Comparison of ENCODE assay signal across 8 mouse cellular contexts in the genomic region with DNA sequence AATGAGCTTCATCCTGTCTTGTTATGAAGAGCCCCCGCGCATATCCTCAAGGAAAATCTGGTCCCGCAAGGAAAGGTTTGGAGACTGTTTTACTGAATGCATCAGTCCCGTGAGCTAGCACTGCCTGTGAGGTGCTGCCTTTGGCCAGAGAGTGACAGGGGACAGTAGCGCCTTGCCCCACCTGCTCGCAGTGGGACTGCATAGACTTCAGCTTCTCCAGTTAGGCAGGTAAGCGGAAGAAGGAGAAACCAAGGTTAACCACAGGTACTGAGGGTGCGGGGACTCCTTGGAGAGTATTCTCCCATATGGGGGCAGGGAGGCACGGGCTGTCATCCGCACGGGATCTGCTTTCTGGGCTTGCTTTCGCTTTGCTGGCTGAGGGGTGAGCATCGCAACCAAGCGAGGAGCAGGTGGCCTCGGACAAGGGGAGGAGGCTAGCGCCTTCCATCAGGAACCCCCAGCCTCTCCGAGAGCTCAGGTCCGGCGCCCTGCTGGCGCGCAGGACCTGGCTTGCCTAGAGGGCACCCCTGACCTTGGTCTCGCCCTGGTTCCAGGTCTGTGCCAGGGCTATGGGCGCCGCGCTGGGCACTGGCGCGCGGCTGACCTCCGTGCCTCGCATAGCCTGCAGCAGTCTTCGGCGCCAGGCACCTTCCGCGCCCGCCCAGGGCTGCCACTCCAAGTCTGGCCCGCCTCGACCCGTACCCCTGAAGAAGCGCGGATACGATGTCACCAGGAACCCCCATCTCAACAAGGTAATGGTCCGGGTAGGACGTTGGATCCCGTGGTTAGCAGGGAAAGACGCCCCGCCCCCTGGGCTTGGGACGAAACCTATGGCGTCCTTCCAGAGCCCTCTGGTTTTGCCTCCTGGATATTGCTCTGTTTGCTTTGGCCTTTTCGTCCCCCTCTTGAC. TPM values are rescaled to one million over a fixed set of nuclear protein-coding genes. Genes with fewer than 3 reads are reported as not detected.
A peak's percentile ranks its signal among the peaks of the same experiment; 100 is the strongest.
DNase-seq lines count a peak whose midpoint lies in the region; ATAC-seq and TF ChIP-seq lines count a peak whose summit lies in the region.

A gene (plus strand): TSS at position 51 of the 910 bp plus-strand sequence.

- TF ChIP-seq EP300 in heart, adult 2 months (IDR thresholded peaks at IDR 0.05; ENCODE audit: insufficient read depth, low read depth, low read length), result no peak

- 8% methylated on average over 49 of the region's 49 CpGs for WGBS in thymus, adult 2 months
- WGBS in embryonic facial prominence, embryonic 13.5 days, result 5% methylated on average over 49 of the region's 49 CpGs
- 6% methylated on average over 49 of the region's 49 CpGs for WGBS in heart, adult 2 months
- 4% methylated on average over 49 of the region's 49 CpGs for WGBS in kidney, adult 2 months
- WGBS in limb, embryonic 10.5 days, result 7% methylated on average over 49 of the region's 49 CpGs
- whole genome bisulfite sequencing in midbrain, embryonic 12.5 days, result 6% methylated on average over 49 of the region's 49 CpGs
- 5% methylated on average over 49 of the region's 49 CpGs for WGBS in stomach, embryonic 15.5 days

- intact Hi-C loops in heart, adult 2 months (cut with DNase I), result loop anchor here (5.0 kb wide), 2 partner anchors 70 to 115 kb away; no protein-coding TSS in a partner anchor

- no peak for TF ChIP-seq CTCF in thymus, adult 2 months (IDR thresholded peaks at IDR 0.05; ENCODE audit: borderline replicate concordance, control insufficient read depth, extremely low read depth, insufficient read depth, low read length, poor library complexity)
- no peak for TF ChIP-seq CTCF in heart, adult 2 months (IDR thresholded peaks at IDR 0.05)
- TF ChIP-seq CTCF in kidney, adult 2 months (conservative IDR thresholded peaks at IDR 0.05; ENCODE audit: insufficient read depth, insufficient read length, low read depth, low read length), result no peak

- peak; percentile 43 for ATAC-seq in embryonic facial prominence, embryonic 13.5 days (ENCODE audit: insufficient number of reproducible peaks, insufficient read depth, low FRiP score, low TSS enrichment, low read depth)
- ATAC-seq in midbrain, embryonic 12.5 days (ENCODE audit: low FRiP score, low read depth), result peak; percentile 85
- ATAC-seq in stomach, embryonic 15.5 days (ENCODE audit: insufficient read depth, low FRiP score, low read depth), result peak; percentile 72

- no peaks in the 10 kb centered on the region for H3K9me3 ChIP-seq in embryonic facial prominence, embryonic 13.5 days
- H3K9me3 ChIP-seq in limb, embryonic 10.5 days (replicated peaks), result no peaks in the 10 kb centered on the region
- no peaks in the 10 kb centered on the region for H3K9me3 ChIP-seq in midbrain, embryonic 12.5 days
- H3K9me3 ChIP-seq in stomach, embryonic 15.5 days, result no peaks in the 10 kb centered on the region

- H3K36me3 ChIP-seq in thymus, adult 2 months (ENCODE audit: control insufficient read depth, insufficient read depth, low read length), result no peaks in the 10 kb centered on the region
- H3K36me3 ChIP-seq in embryonic facial prominence, embryonic 13.5 days, result no peaks in the 10 kb centered on the region
- H3K36me3 ChIP-seq in heart, adult 2 months (ENCODE audit: control insufficient read depth, insufficient read depth, low read length), result no peaks in the 10 kb centered on the region
- no peaks in the 10 kb centered on the region for H3K36me3 ChIP-seq in kidney, adult 2 months (ENCODE audit: control insufficient read depth, insufficient read depth, low read length)
- no peaks in the 10 kb centered on the region for H3K36me3 ChIP-seq in limb, embryonic 10.5 days
- no peaks in the 10 kb centered on the region for H3K36me3 ChIP-seq in midbrain, embryonic 12.5 days
- no peaks in the 10 kb centered on the region for H3K36me3 ChIP-seq in stomach, embryonic 15.5 days

- peak within 1 kb of the TSS; percentile 42 for H3K4me3 ChIP-seq in thymus, adult 2 months (ENCODE audit: control insufficient read depth, insufficient read depth, low read length)
- peak within 1 kb of the TSS; percentile 67 for H3K4me3 ChIP-seq in embryonic facial prominence, embryonic 13.5 days
- H3K4me3 ChIP-seq in heart, adult 2 months, result peak within 1 kb of the TSS; percentile 75
- peak within 1 kb of the TSS; percentile 58 for H3K4me3 ChIP-seq in kidney, adult 2 months (ENCODE audit: insufficient read depth, low read depth, low read length)
- H3K4me3 ChIP-seq in limb, embryonic 10.5 days, result peak within 1 kb of the TSS; percentile 69
- H3K4me3 ChIP-seq in midbrain, embryonic 12.5 days, result peak within 1 kb of the TSS; percentile 68
- H3K4me3 ChIP-seq in stomach, embryonic 15.5 days (replicated peaks), result peak within 1 kb of the TSS; percentile 57

- TF ChIP-seq POLR2A in thymus, adult 2 months (IDR thresholded peaks at IDR 0.05; ENCODE audit: control insufficient read depth, extremely low read depth, insufficient read depth, low read length, poor library complexity), result no peak
- peak; percentile 59 for TF ChIP-seq POLR2A in heart, adult 2 months (IDR thresholded peaks at IDR 0.05; ENCODE audit: insufficient read depth, low read depth, low read length)
- no peak for TF ChIP-seq POLR2A in kidney, adult 2 months (IDR thresholded peaks at IDR 0.05; ENCODE audit: low read depth, low read length)

- H3K79me2 ChIP-seq in heart, adult 2 months (replicated peaks; ENCODE audit: control insufficient read depth, insufficient read depth, low read length), result no peaks in the 10 kb centered on the region

- no peak within 1 kb of the TSS for H3K27ac ChIP-seq in thymus, adult 2 months (ENCODE audit: control insufficient read depth, insufficient read depth, low read length)
- no peak within 1 kb of the TSS for H3K27ac ChIP-seq in embryonic facial prominence, embryonic 13.5 days
- H3K27ac ChIP-seq in heart, adult 2 months, result peak within 1 kb of the TSS; percentile 96
- H3K27ac ChIP-seq in kidney, adult 2 months (ENCODE audit: insufficient read depth, low read depth, low read length), result peak within 1 kb of the TSS; percentile 96
- peak within 1 kb of the TSS; percentile 62 for H3K27ac ChIP-seq in limb, embryonic 10.5 days
- no peak within 1 kb of the TSS for H3K27ac ChIP-seq in midbrain, embryonic 12.5 days (replicated peaks)
- H3K27ac ChIP-seq in stomach, embryonic 15.5 days, result no peak within 1 kb of the TSS

- peaks cover 4% of the 10 kb centered on the region; the same call in 1 of the 2 replicates for H3K4me1 ChIP-seq in thymus, adult 2 months (replicated peaks; ENCODE audit: control insufficient read depth, insufficient read depth, low read length)
- H3K4me1 ChIP-seq in embryonic facial prominence, embryonic 13.5 days, result peaks cover 26% of the 10 kb centered on the region
- no peaks in the 10 kb centered on the region; the same call in 1 of the 2 replicates for H3K4me1 ChIP-seq in heart, adult 2 months (ENCODE audit: control insufficient read depth, insufficient read depth, low read length)
- H3K4me1 ChIP-seq in kidney, adult 2 months (ENCODE audit: control insufficient read depth, insufficient read depth, low read length), result peaks cover 3% of the 10 kb centered on the region; the same call in 1 of the 2 replicates
- H3K4me1 ChIP-seq in limb, embryonic 10.5 days, result peaks cover 16% of the 10 kb centered on the region; the same call in 1 of the 2 replicates
- H3K4me1 ChIP-seq in midbrain, embryonic 12.5 days, result peaks cover 19% of the 10 kb centered on the region
- 0 out of 2 replicates have a peak, but pooled peaks cover 3% of the 10 kb centered on the region for H3K4me1 ChIP-seq in stomach, embryonic 15.5 days

- H3K9ac ChIP-seq in embryonic facial prominence, embryonic 13.5 days, result peak within 1 kb of the TSS; percentile 81
- peak within 1 kb of the TSS; percentile 88 for H3K9ac ChIP-seq in heart, adult 2 months (ENCODE audit: low read depth, low read length)
- H3K9ac ChIP-seq in midbrain, embryonic 12.5 days (replicated peaks), result peak within 1 kb of the TSS; percentile 72
- H3K9ac ChIP-seq in stomach, embryonic 15.5 days, result peak within 1 kb of the TSS; percentile 32

- H3K27me3 ChIP-seq in thymus, adult 2 months (ENCODE audit: control insufficient read depth, insufficient read depth, low read length), result no peaks in the 10 kb centered on the region
- peaks cover 13% of the 10 kb centered on the region for H3K27me3 ChIP-seq in embryonic facial prominence, embryonic 13.5 days
- H3K27me3 ChIP-seq in heart, adult 2 months (ENCODE audit: control insufficient read depth, insufficient read depth, low read length), result no peaks in the 10 kb centered on the region
- no peaks in the 10 kb centered on the region for H3K27me3 ChIP-seq in kidney, adult 2 months (replicated peaks; ENCODE audit: control insufficient read depth, insufficient read depth, low read length)
- H3K27me3 ChIP-seq in limb, embryonic 10.5 days (ENCODE audit: low read depth, poor library complexity, severe bottlenecking), result peaks cover 30% of the 10 kb centered on the region
- H3K27me3 ChIP-seq in midbrain, embryonic 12.5 days, result peaks cover 25% of the 10 kb centered on the region
- no peaks in the 10 kb centered on the region for H3K27me3 ChIP-seq in stomach, embryonic 15.5 days (replicated peaks)

- peak within 1 kb of the TSS; percentile 100 for H3K4me2 ChIP-seq in embryonic facial prominence, embryonic 13.5 days
- peak within 1 kb of the TSS; percentile 100 for H3K4me2 ChIP-seq in midbrain, embryonic 12.5 days (replicated peaks)
- peak within 1 kb of the TSS; percentile 98 for H3K4me2 ChIP-seq in stomach, embryonic 15.5 days

- DNase-seq in thymus, adult 2 months, result peak; percentile 9
- no peak for DNase-seq in thymus, postnatal 0 days (ENCODE audit: low spot score)
- DNase-seq in heart, adult 2 months, result peak; percentile 82 to 87
- peak; percentile 88 for DNase-seq in kidney, adult 2 months
- peak; percentile 57 for DNase-seq in limb, embryonic 10.5 days (ENCODE audit: low spot score)

RNA-seq across cellular contexts. Expression of the gene that starts here (rescaled TPM):
- polyA plus RNA-seq in thymus, adult 2 months (2012; rRNA removed), result 1.8 and 7.8 TPM in 2 replicates
- 0.16 and 0.26 TPM in 2 replicates for polyA plus RNA-seq in thymus, postnatal 0 days (2015; fragmentation: Nextera tagmentation; extraction: Ambion mirVana)
- 2.1 and 3.7 TPM in 2 replicates for polyA plus RNA-seq in embryonic facial prominence, embryonic 13.5 days (2015; fragmentation: Nextera tagmentation; extraction: Ambion mirVana)
- 100 to 1,000 TPM; 119 to 140 TPM for total RNA-seq in heart, adult 2 months (2021)
- 107 and 150 TPM in 2 replicates for polyA plus RNA-seq in heart, adult 2 months (2012; rRNA removed)
- polyA plus RNA-seq in kidney, adult 2 months (2012; rRNA removed), result 87.0 and 89.3 TPM in 2 replicates
- polyA plus RNA-seq in limb, embryonic 10.5 days (2016; fragmentation: Nextera tagmentation; extraction: Ambion mirVana), result 0.06 and 0.08 TPM in 2 replicates
- 1.1 and 1.7 TPM in 2 replicates for polyA plus RNA-seq in midbrain, embryonic 12.5 days (2016; fragmentation: Nextera tagmentation; extraction: Ambion mirVana)
- polyA plus RNA-seq in stomach, embryonic 15.5 days (2015; fragmentation: Nextera tagmentation; extraction: Ambion mirVana), result 2.5 and 4.2 TPM in 2 replicates

Comparison
In these comparisons a context has a peak if more than half of its experiments do, and no peak if none do; other contexts are left out.
1. RNA of the gene that starts here (polyA plus RNA-seq): 107 to 150 TPM in heart, adult 2 months and 87.0 to 89.3 TPM in kidney, adult 2 months; 1.8 to 7.8 TPM in thymus, adult 2 months, 2.5 to 4.2 TPM in stomach, embryonic 15.5 days, 2.1 to 3.7 TPM in embryonic facial prominence, embryonic 13.5 days, 1.1 to 1.7 TPM in midbrain, embryonic 12.5 days, 0.16 to 0.26 TPM in thymus, postnatal 0 days and 0.06 to 0.08 TPM in limb, embryonic 10.5 days; every median in the first group is over 10 times any median in the second.
2. Peak in DNase-seq, H3K4me3 ChIP-seq and H3K27ac ChIP-seq in limb, embryonic 10.5 days; RNA of the gene not detected or under 1 TPM.
3. H3K27ac ChIP-seq: peak in heart, adult 2 months (single experiment) and kidney, adult 2 months (single experiment); none in thymus, adult 2 months (single experiment), embryonic facial prominence, embryonic 13.5 days (single experiment), midbrain, embryonic 12.5 days (single experiment) and stomach, embryonic 15.5 days (single experiment).
4. H3K9ac ChIP-seq: peak in every context shown above with its lines; median percentile 88 in heart, adult 2 months; 81 in embryonic facial prominence, embryonic 13.5 days; 72 in midbrain, embryonic 12.5 days; 32 in stomach, embryonic 15.5 days.
5. Peak in every context shown above with its lines, with median percentiles within 50 percentile points of each other: H3K4me3 ChIP-seq, ATAC-seq and H3K4me2 ChIP-seq.